Comparison of ENCODE assay signal across 8 mouse cellular contexts in the genomic region with DNA sequence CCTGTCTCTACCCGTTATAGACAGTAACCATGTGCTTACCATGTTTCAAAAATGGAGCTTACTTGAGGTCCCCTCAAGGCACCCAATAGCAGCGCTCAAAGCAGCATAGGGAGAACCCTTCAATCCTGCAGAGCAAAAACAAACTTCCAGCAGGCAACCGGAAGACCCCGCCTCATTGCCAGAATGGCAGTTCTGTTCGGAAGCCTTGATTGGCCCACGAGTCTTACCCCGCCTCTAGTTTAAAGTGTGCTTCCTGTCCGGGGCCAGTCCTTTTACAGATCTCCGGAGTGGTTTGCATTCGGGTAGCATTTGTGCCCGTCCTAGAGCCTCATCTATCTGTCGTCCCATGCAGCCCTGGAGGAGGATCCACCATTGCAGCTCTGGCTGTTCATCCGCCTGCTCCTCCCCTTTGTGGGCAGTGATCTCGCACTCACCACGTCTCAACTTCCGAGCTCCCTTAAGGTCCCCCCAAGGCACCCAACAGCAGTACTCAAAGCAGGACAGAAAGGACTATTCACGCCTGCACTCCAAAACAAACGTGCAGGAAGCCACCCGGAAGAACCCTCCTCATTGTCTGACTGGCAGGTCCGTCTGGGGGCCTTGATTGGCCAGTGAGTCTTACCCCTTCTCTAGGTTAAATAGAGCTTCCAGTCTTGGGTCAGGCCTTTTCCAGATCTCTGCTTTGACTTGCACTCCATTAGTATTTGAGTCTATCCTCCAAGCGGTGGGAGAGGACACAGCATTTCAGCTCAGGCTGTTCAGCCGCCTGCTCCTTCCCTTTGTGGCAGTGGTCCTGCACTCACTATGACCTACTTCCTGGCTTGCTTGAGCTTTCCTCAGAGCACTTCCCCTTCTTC. TPM values are rescaled to one million over a fixed set of nuclear protein-coding genes. Genes with fewer than 3 reads are reported as not detected.
DNase-seq lines count a peak whose midpoint lies in the region; ATAC-seq lines count a peak whose summit lies in the region.
"Not testable (repeated sequence)": the region's sequence is repeated elsewhere in the genome, so short reads cannot be mapped to it uniquely, and the experiment has no call there.

No protein-coding gene starts in this region.

- 12% methylated on average over 22 of the region's 22 CpGs for WGBS in hindbrain, embryonic 13.5 days

- peak; percentile 98 for ATAC-seq in hindbrain, embryonic 13.5 days (ENCODE audit: low FRiP score)

- peak overlapping the region; percentile 76 for H3K9ac ChIP-seq in hindbrain, embryonic 13.5 days

- H3K27me3 ChIP-seq in hindbrain, embryonic 13.5 days: not testable (repeated sequence)

- DNase-seq in R1 (ENCODE audit: low read depth, low spot score): peak; percentile 98
- DNase-seq in cerebellum, postnatal 25 days: peak; percentile 78 to 83
- peak; percentile 47 to 65 for DNase-seq in frontal cortex, postnatal 25 days (ENCODE audit: low spot score in 2 of 2)
- peak; percentile 38 to 49 for DNase-seq in layer of hippocampus, postnatal 25 days (ENCODE audit: extremely low spot score in 1 of 2, low spot score in 1 of 2)
- peak; percentile 77 for DNase-seq in lung, postnatal 14 days
- peak; percentile 72 for DNase-seq in ovary, postnatal 36 days (ENCODE audit: low spot score)
- peak; percentile 84 for DNase-seq in thymus, postnatal 14 days

- H3K4me2 ChIP-seq in hindbrain, embryonic 13.5 days: peak overlapping the region; percentile 62

- H3K9me3 ChIP-seq in hindbrain, embryonic 13.5 days: not testable (repeated sequence)

- not testable (repeated sequence) for H3K36me3 ChIP-seq in hindbrain, embryonic 13.5 days

- H3K4me1 ChIP-seq in hindbrain, embryonic 13.5 days (replicated peaks): not testable (repeated sequence)

- peak overlapping the region; percentile 89 for H3K27ac ChIP-seq in hindbrain, embryonic 13.5 days

- peak overlapping the region; percentile 52 for H3K4me3 ChIP-seq in hindbrain, embryonic 13.5 days

RNA-seq across cellular contexts. Expression of a gene that starts 22.0 kb away (rescaled TPM):
- 4.6 and 7.1 TPM in 2 replicates for polyA plus RNA-seq in hindbrain, embryonic 13.5 days (2015; fragmentation: Nextera tagmentation; extraction: Ambion mirVana)
- total RNA-seq in layer of hippocampus, postnatal 25 days (2021): 10 to 100 TPM in 1 of 2 experiments, 1 to 10 TPM in 1; 9.5 to 11.5 TPM

Comparison
In these comparisons a context has a peak if more than half of its experiments do, and no peak if none do; other contexts are left out.
1. Peak in every context shown above with its lines: DNase-seq, ATAC-seq, H3K4me3 ChIP-seq and H3K27ac ChIP-seq.
2. DNase-seq: peak in every context shown above with its lines; median percentile 98 in R1; 84 in thymus, postnatal 14 days; 80 in cerebellum, postnatal 25 days; 77 in lung, postnatal 14 days; 72 in ovary, postnatal 36 days; 56 in frontal cortex, postnatal 25 days; 44 in layer of hippocampus, postnatal 25 days.